Mouse (Mus musculus) liver, embryonic 14.5 days (tissue): ENCODE measurements around the gene Wnt1. TPM values are rescaled to one million over a fixed set of nuclear protein-coding genes. Genes with fewer than 3 reads are reported as not detected.

ENCODE experiments used
- ATAC-seq: fragments of 200-750 bp; cut with Nextera tagmentation; 2 replicates; pipeline ENCODE4 v1.8.0; 2017; ENCODE audit warnings: moderate number of reproducible peaks, mild to moderate bottlenecking, moderate library complexity; ENCODE audit not compliant: insufficient read depth
- DNase-seq, 3 experiments: peaks; one replicate each; pipeline ENCODE4 v3.0.0-alpha.2; 2012 to 2013; ENCODE audit warnings: low read depth in 3 of 3, low spot score in 3 of 3
- H3K27ac ChIP-seq: fragments of 300-500 bp; sonication (generic); 2 replicates; pipeline ENCODE4 v1.5.1; 2014; ENCODE audit warnings: moderate library complexity, mild to moderate bottlenecking, control low read depth, inconsistent platforms
- H3K27me3 ChIP-seq: fragments of 300-500 bp; sonication (generic); 2 replicates; pipeline ENCODE4 v1.6.1; 2014; ENCODE audit warnings: mild to moderate bottlenecking, low read length, moderate library complexity; ENCODE audit not compliant: control insufficient read depth, insufficient read depth
- H3K36me3 ChIP-seq: fragments of 300-500 bp; sonication (generic); replicated peaks from 2 replicates; pipeline ENCODE4 v1.6.1; 2014; ENCODE audit warnings: low read depth; ENCODE audit not compliant: control insufficient read depth, insufficient read depth
- H3K4me1 ChIP-seq, 2 experiments: fragments of 200-500 bp in 1 of 2; fragments of 300-500 bp in 1 of 2; sonication (generic) in 1 of 2; replicated peaks; 2 replicates each; pipeline ENCODE4 v1.6.1; 2012 to 2014; ENCODE audit warnings: antibody characterized with exemption in 1 of 2, inconsistent platforms in 1 of 2, low read length in 1 of 2; ENCODE audit not compliant: control insufficient read depth in 2 of 2, insufficient read depth in 2 of 2
- H3K4me2 ChIP-seq: fragments of 300-500 bp; sonication (generic); 2 replicates; pipeline ENCODE4 v1.6.1; 2014; ENCODE audit warnings: low read depth, mild to moderate bottlenecking, control low read depth, moderate library complexity
- H3K4me3 ChIP-seq, 2 experiments: fragments of 200-500 bp in 1 of 2; fragments of 300-500 bp in 1 of 2; sonication (generic) in 1 of 2; 2 replicates each; pipeline ENCODE4 v1.5.1; 2012 to 2014; ENCODE audit warnings: low read depth in 2 of 2, low read length in 2 of 2, mild to moderate bottlenecking in 2 of 2, control low read depth in 1 of 2, inconsistent platforms in 1 of 2, moderate library complexity in 1 of 2; ENCODE audit not compliant: insufficient read depth in 1 of 2
- H3K9ac ChIP-seq: fragments of 300-500 bp; sonication (generic); replicated peaks from 2 replicates; pipeline ENCODE4 v1.6.1; 2014; ENCODE audit warnings: mild to moderate bottlenecking, control low read depth, moderate library complexity
- H3K9me3 ChIP-seq: fragments of 300-500 bp; sonication (generic); 2 replicates; pipeline ENCODE4 v1.6.1; 2016; ENCODE audit warnings: low read length, mixed read lengths; ENCODE audit not compliant: control insufficient read depth
- CTCF ChIP-seq: IDR thresholded peaks from 2 replicates; pipeline ENCODE4 v1.5.1; 2016; ENCODE audit warnings: antibody characterized with exemption, low read depth, control low read depth
- EP300 ChIP-seq: IDR thresholded peaks from 2 replicates; pipeline ENCODE4 v1.6.1; 2016; ENCODE audit warnings: antibody characterized with exemption, low read depth
- WGBS: fragments of 180-500 bp; shearing (Covaris S2); extraction: QIAGEN DNeasy Blood & Tissue Kit; methylation state at CpG from one replicate; pipeline ENCODE4 v1.1.7; 2014; ENCODE audit not compliant: insufficient replicate concordance; 5-methylcytosine and 5-hydroxymethylcytosine counted together
- polyA plus RNA-seq, 2 experiments: library from polyadenylated mRNA; depleted of rRNA in 1 of 2; stranded (reverse) in 1 of 2; unstranded in 1 of 2; fragments of >200 nt; fragmentation: Nextera tagmentation in 1 of 2; extraction: Ambion mirVana in 1 of 2; gene quantifications; 2 replicates each; pipeline versions ENCODE4 v1.2.1 to v1.2.3; 2012 to 2014

Wnt1 gene
- polyA plus RNA-seq, 2 experiments, result not detected

DNA sequence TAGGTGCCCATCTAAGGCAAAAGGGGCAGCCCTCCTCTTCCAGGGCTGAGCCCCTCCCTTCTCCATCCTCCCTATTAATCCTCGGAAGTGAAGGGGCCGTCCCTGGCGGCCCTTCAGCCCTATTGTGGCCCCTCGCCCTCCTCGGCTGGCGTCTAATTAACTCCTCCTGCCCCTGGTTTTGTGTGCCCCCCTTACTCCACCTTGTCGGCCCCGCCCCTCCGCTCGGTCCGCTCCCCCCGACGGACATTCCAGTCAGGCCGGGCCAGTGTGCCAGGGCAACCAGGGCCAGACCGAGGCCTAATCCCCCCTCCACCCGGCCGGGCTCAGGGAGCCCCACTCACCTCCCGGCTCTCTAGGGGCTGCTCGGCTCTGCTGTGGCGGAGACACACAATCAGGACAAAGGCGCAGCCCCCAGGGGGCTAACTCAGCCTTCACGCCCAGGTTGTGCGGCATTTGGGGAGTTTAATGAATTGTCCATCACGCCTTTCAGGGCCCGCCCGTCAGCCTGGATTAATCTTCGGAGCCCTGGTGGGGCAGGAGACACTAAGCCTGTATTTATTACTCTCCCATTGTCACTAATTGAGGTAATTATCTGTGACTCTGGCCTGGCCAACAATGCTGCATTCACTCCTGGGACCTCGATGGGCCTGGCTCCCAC, 8.3 kb downstream of the Wnt1 start:
- no peak for ATAC-seq
- Histone ChIP-seq H3K4me3 (no peak overlapping the region), H3K9ac (no peak overlapping the region), H3K27me3 (peaks cover 97% of the 10 kb centered on the region), H3K4me2 (no peak overlapping the region), H3K4me1 (no peaks in the 10 kb centered on the region), H3K36me3 (no peaks in the 10 kb centered on the region), H3K9me3 (no peaks in the 10 kb centered on the region), H3K27ac (no peak overlapping the region)
- TF ChIP-seq CTCF (no peak), EP300 (no peak)
- DNase-seq, result no peak
- 11% methylated on average over 28 of the region's 28 CpGs for WGBS

DNA sequence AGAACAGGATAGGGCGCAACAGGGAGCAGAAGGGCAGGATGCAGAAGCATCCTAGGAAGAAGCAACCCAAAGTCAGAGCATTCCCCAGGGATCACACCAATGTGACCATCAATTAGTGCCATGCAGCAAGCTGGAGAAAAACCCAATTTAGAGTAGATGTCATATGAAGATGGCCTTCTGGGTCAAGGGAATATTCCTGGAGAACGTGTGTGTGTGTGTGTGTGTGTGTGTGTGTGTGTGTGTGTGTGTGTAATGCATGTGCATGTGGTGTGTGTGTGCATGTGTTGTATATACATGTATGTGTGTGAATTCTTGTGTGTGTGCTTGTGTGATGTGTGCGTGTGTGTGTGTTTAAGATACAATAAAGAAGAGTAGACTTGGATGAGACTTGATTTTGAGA, 9.2 kb downstream of the Wnt1 start:
- ATAC-seq (no peak), DNase-seq (no peak)
- Histone ChIP-seq H3K36me3 (no peaks in the 10 kb centered on the region), H3K4me1 (no peaks in the 10 kb centered on the region; a peak in 1 of 4 replicates), H3K27me3 (peaks cover 97% of the 10 kb centered on the region), H3K27ac (no peak overlapping the region), H3K9ac (no peak overlapping the region), H3K4me2 (no peak overlapping the region), H3K9me3 (no peaks in the 10 kb centered on the region), H3K4me3 (no peak overlapping the region)
- no peak for TF ChIP-seq CTCF
- TF ChIP-seq EP300, result no peak
- WGBS, result 32% methylated on average over 3 of the region's 3 CpGs

DNA sequence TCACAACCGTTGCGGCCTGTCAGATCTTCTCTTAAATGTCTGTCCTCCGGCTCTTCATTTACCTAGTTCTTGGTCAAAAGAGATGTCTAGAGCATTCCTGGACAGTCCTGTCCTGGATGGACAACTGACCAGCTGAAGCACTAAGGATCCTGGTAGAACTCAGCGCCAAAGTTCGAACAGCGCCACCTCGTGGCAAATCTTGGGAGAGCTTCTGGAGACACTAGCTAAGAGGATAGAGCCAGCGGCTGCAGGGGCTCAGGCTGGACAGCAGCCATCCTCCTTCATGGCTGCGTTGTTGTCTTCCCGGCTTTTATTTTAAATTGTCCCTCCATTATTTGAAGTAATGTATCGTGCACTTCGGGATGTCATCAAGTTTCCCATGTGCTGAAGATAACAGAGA, 9.7 kb downstream of the Wnt1 start:
- Histone ChIP-seq H3K4me3 (no peak overlapping the region), H3K4me1 (no peaks in the 10 kb centered on the region; a peak in 1 of 4 replicates), H3K4me2 (no peak overlapping the region), H3K36me3 (no peaks in the 10 kb centered on the region), H3K27me3 (peaks cover 97% of the 10 kb centered on the region), H3K9ac (no peak overlapping the region), H3K27ac (no peak overlapping the region), H3K9me3 (no peaks in the 10 kb centered on the region)
- ATAC-seq (no peak), DNase-seq (peak in 2 of 3 experiments; percentile 45 to 51)
- TF ChIP-seq CTCF, result peak; percentile 90
- no peak for TF ChIP-seq EP300
- 11% methylated on average over 12 of the region's 12 CpGs for WGBS

DNA sequence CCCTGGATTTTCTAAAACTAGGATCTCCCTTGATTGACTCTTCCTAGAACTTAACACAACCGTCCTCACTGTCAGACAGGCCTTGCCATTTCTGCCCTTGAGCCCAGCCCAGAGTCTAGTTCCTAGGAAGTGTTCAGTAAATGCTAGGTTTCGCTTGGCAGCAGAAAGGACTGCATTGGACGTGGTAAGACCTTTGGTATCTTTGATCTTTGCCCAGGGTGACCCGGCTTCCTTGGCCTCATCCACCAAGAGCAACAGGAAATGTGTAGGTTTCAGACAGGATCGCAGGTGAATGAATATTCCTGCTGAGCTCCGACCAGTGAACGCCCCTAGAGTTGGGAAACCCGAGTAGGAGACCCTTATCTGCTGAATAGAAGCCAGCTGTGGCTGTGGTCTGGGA, 13.3 kb downstream of the Wnt1 start:
- Histone ChIP-seq H3K9ac (no peak overlapping the region), H3K27me3 (peaks cover 99% of the 10 kb centered on the region), H3K4me3 (no peak overlapping the region), H3K36me3 (no peaks in the 10 kb centered on the region), H3K27ac (no peak overlapping the region), H3K9me3 (no peaks in the 10 kb centered on the region), H3K4me2 (no peak overlapping the region), H3K4me1 (no peaks in the 10 kb centered on the region; a peak in 1 of 4 replicates)
- ATAC-seq, result no peak
- WGBS, result 4% methylated on average over 8 of the region's 8 CpGs
- no peak for DNase-seq
- TF ChIP-seq CTCF, result no peak
- TF ChIP-seq EP300, result no peak

DNA sequence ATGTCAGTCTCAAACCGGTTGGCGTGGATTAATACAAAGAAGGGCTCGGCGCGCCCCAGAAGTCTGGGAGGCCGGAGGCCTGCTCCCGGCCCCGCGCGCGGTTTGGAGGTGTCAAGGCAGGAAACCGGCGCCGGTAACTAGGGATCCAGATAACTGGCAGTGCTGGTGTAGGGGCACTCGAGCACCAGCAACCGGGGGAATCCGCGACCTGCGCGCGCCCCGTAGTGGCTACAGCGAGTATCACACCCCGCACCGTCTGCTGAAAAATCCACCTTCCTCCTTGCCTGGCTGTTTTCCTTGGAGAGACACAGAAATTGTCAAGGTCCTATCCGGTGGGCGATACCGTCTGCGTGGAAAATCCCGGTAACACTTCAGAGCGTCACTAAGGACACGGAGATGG, 14.4 kb downstream of the Wnt1 start:
- H3K4me2 ChIP-seq, result peak overlapping the region; percentile 13; the same call in 1 of the 2 replicates
- no peaks in the 10 kb centered on the region for H3K36me3 ChIP-seq
- peak; percentile 89 for TF ChIP-seq CTCF
- TF ChIP-seq EP300, result no peak
- DNase-seq (peak in 1 of 3 experiments; percentile 54), ATAC-seq (peak; percentile 21; the same call in 1 of the 2 replicates)
- no peaks in the 10 kb centered on the region for H3K9me3 ChIP-seq
- WGBS, result under 1% methylated on average over 32 of the region's 32 CpGs
- H3K4me1 ChIP-seq, result no peaks in the 10 kb centered on the region; a peak in 1 of 4 replicates
- H3K9ac ChIP-seq, result no peak overlapping the region
- H3K27me3 ChIP-seq, result peaks cover 99% of the 10 kb centered on the region
- H3K27ac ChIP-seq, result no peak overlapping the region
- H3K4me3 ChIP-seq, result no peak overlapping the region
